Mouse (Mus musculus) thymus, postnatal 0 days (tissue): Measurements from ENCODE around the gene Trim9. TPM values are rescaled to one million over a fixed set of nuclear protein-coding genes. Genes with fewer than 3 reads are reported as not detected.
A peak's percentile ranks its signal among the peaks of the same experiment; 100 is the strongest.

Experiments
- DNase-seq: peaks from one replicate; pipeline ENCODE4 v3.0.0-alpha.2; 2015; ENCODE audit warnings: low spot score
- polyA plus RNA-seq: library from polyadenylated mRNA; unstranded; fragments of >200 nt; fragmentation: Nextera tagmentation; extraction: Ambion mirVana; gene quantifications from 2 replicates; pipeline ENCODE4 v1.2.1, GENCODE M21; 2015

Gene Trim9
- polyA plus RNA-seq, 1 experiment from 2014 or later, result 0.25 TPM

- DNase-seq, result no peak
These were observed 85.0 kb downstream of the Trim9 start for GRCm38 (mm10) chr12:70262271-70262953.

GRCm38 (mm10) chr12:70251210-70251884 is 96.1 kb downstream of the Trim9 start:
- DNase-seq, result no peak

GRCm38 (mm10) chr12:70249616-70250157 is 97.7 kb downstream of the Trim9 start:
- DNase-seq, result no peak

- DNase-seq, result no peak
These were observed 99.5 kb downstream of the Trim9 start for GRCm38 (mm10) chr12:70247683-70248474.

- no peak for DNase-seq
These were observed 104.9 kb downstream of the Trim9 start for GRCm38 (mm10) chr12:70242550-70242949.

- no peak for DNase-seq
These were observed 107.7 kb downstream of the Trim9 start for GRCm38 (mm10) chr12:70239741-70240140.

GRCm38 (mm10) chr12:70238604-70239003 is 108.8 kb downstream of the Trim9 start:
- no peak for DNase-seq

- DNase-seq, result peak; percentile 38
These were observed 112.4 kb downstream of the Trim9 start for GRCm38 (mm10) chr12:70234938-70235484.

GRCm38 (mm10) chr12:70234411-70234810 is 113.0 kb downstream of the Trim9 start:
- DNase-seq, result peak; percentile 56

- no peak for DNase-seq
These were observed 113.6 kb downstream of the Trim9 start for GRCm38 (mm10) chr12:70233637-70234315.

GRCm38 (mm10) chr12:70232020-70232544 is 115.3 kb downstream of the Trim9 start:
- peak; percentile 40 for DNase-seq

- DNase-seq, result no peak
These were observed 116.1 kb downstream of the Trim9 start, which contains the start of gene Pygl for GRCm38 (mm10) chr12:70231294-70231693. Pygl (minus strand) TSS chr12:70231488.

GRCm38 (mm10) chr12:70228155-70228554 is 119.3 kb downstream of the Trim9 start:
- no peak for DNase-seq

GRCm38 (mm10) chr12:70227121-70227932 is 120.1 kb downstream of the Trim9 start:
- peak; percentile 58 for DNase-seq

GRCm38 (mm10) chr12:70226655-70227054 is 120.8 kb downstream of the Trim9 start:
- DNase-seq, result no peak

- no peak for DNase-seq
These were observed 124.1 kb downstream of the Trim9 start for GRCm38 (mm10) chr12:70223331-70223730.

GRCm38 (mm10) chr12:70221425-70221824 is 126.0 kb downstream of the Trim9 start:
- DNase-seq, result no peak

GRCm38 (mm10) chr12:70218795-70219540 is 128.4 kb downstream of the Trim9 start:
- peak; percentile 26 for DNase-seq

- no peak for DNase-seq
These were observed 131.1 kb downstream of the Trim9 start for GRCm38 (mm10) chr12:70216229-70216800.
